Mouse (Mus musculus): ENCODE results near the gene Pmfbp1. TPM values are rescaled to one million over a fixed set of nuclear protein-coding genes. Genes with fewer than 3 reads are reported as not detected.

Gene Pmfbp1
- total RNA-seq, 2 experiments from 2014 or later = 0.27 to 0.29 TPM

GRCm38 (mm10) chr8:109494601-109495000 lies 774 bp downstream of the Pmfbp1 start:
- DNase-seq (ENCODE audit: low spot score in 2 of 2) = peak in 1 of 2 experiments; percentile 32

GRCm38 (mm10) chr8:109497431-109497830 lies 3.6 kb downstream of the Pmfbp1 start:
- intact Hi-C loops (cut with DNase I) = no loop called here
- DNase-seq (ENCODE audit: low spot score in 2 of 2) = no peak

More at GRCm38 (mm10) chr8:109494601-109495000, 774 bp downstream of the Pmfbp1 start:
- intact Hi-C loops (cut with DNase I) = loop anchor here (5.0 kb wide), 1 partner anchor 43 kb away; no protein-coding TSS in a partner anchor

GRCm38 (mm10) chr8:109499009-109499717 lies 5.3 kb downstream of the Pmfbp1 start:
- intact Hi-C loops (cut with DNase I) = no loop called here
- no peak for DNase-seq (ENCODE audit: low spot score in 2 of 2)

- DNase-seq (ENCODE audit: low spot score in 2 of 2) = no peak
- intact Hi-C loops (cut with DNase I) = no loop called here
Measured at GRCm38 (mm10) chr8:109503566-109503965, 9.7 kb downstream of the Pmfbp1 start.

GRCm38 (mm10) chr8:109505560-109505959 lies 11.7 kb downstream of the Pmfbp1 start:
- intact Hi-C loops (cut with DNase I) = no loop called here
- no peak for DNase-seq (ENCODE audit: low spot score in 2 of 2)

- intact Hi-C loops (cut with DNase I) = no loop called here
- no peak for DNase-seq (ENCODE audit: low spot score in 2 of 2)
Measured at GRCm38 (mm10) chr8:109524008-109524407, 30.2 kb downstream of the Pmfbp1 start.

- intact Hi-C loops (cut with DNase I) = loop anchor here (5.0 kb wide), 3 partner anchors 43 to 1718 kb away; partner anchors contain the start of gene Pmfbp1
- no peak for DNase-seq (ENCODE audit: low spot score in 2 of 2)
Measured at GRCm38 (mm10) chr8:109535140-109535990, 41.5 kb downstream of the Pmfbp1 start.

GRCm38 (mm10) chr8:109536703-109537102 lies 42.9 kb downstream of the Pmfbp1 start:
- intact Hi-C loops (cut with DNase I) = loop anchor here (5.0 kb wide), 3 partner anchors 44 to 1719 kb away; partner anchors contain the start of gene Pmfbp1

GRCm38 (mm10) chr8:109542165-109542564 lies 48.3 kb downstream of the Pmfbp1 start:
- no peak for DNase-seq (ENCODE audit: low spot score in 2 of 2)
- intact Hi-C loops (cut with DNase I) = no loop called here

More at GRCm38 (mm10) chr8:109536703-109537102, 42.9 kb downstream of the Pmfbp1 start:
- DNase-seq (ENCODE audit: low spot score in 2 of 2) = peak; percentile 81 to 83

GRCm38 (mm10) chr8:109542748-109543519 lies 49.1 kb downstream of the Pmfbp1 start:
- intact Hi-C loops (cut with DNase I) = no loop called here
- DNase-seq (ENCODE audit: low spot score in 2 of 2) = no peak

- intact Hi-C loops (cut with DNase I) = no loop called here
- no peak for DNase-seq (ENCODE audit: low spot score in 2 of 2)
Measured at GRCm38 (mm10) chr8:109544049-109544448, 50.2 kb downstream of the Pmfbp1 start.

- intact Hi-C loops (cut with DNase I) = no loop called here
Measured at GRCm38 (mm10) chr8:109551663-109552062, 57.8 kb downstream of the Pmfbp1 start.

GRCm38 (mm10) chr8:109563881-109564280 lies 70.1 kb downstream of the Pmfbp1 start:
- no peak for DNase-seq (ENCODE audit: low spot score in 2 of 2)
- intact Hi-C loops (cut with DNase I) = no loop called here

More at GRCm38 (mm10) chr8:109551663-109552062, 57.8 kb downstream of the Pmfbp1 start:
- no peak for DNase-seq (ENCODE audit: low spot score in 2 of 2)

GRCm38 (mm10) chr8:109564766-109565165 lies 70.9 kb downstream of the Pmfbp1 start:
- intact Hi-C loops (cut with DNase I) = loop anchor here (1.0 to 5.0 kb wide), 2 partner anchors 44 to 1977 kb away; partner anchors contain the start of genes Dhodh and Psmd7
- no peak for DNase-seq (ENCODE audit: low spot score in 2 of 2)

GRCm38 (mm10) chr8:109565498-109566333 lies 71.9 kb downstream of the Pmfbp1 start, which contains the start of the genes Dhx38 and Txnl4b:
Gene Dhx38 (minus strand): TSS chr8:109565861.
Gene Txnl4b (plus strand): TSS chr8:109565892.
- intact Hi-C loops (cut with DNase I) = loop anchor here (1.0 to 5.0 kb wide), 2 partner anchors 43 to 1978 kb away; partner anchors contain the start of genes Dhodh and Psmd7
- DNase-seq (ENCODE audit: low spot score in 2 of 2) = peak; percentile 98 to 99

- no peak for DNase-seq (ENCODE audit: low spot score in 2 of 2)
- intact Hi-C loops (cut with DNase I) = no loop called here
Measured at GRCm38 (mm10) chr8:109571139-109571538, 77.3 kb downstream of the Pmfbp1 start.

- intact Hi-C loops (cut with DNase I) = no loop called here
- no peak for DNase-seq (ENCODE audit: low spot score in 2 of 2)
Measured at GRCm38 (mm10) chr8:109576311-109576710, 82.5 kb downstream of the Pmfbp1 start.

GRCm38 (mm10) chr8:109578900-109579301 lies 85.1 kb downstream of the Pmfbp1 start, which contains the start of gene Hp:
Gene Hp (minus strand): TSS chr8:109579172.
- intact Hi-C loops (cut with DNase I) = no loop called here

More at GRCm38 (mm10) chr8:109578900-109579301, 85.1 kb downstream of the Pmfbp1 start, which contains the start of gene Hp:
- DNase-seq (ENCODE audit: low spot score in 2 of 2) = no peak

Data from left cerebral cortex, postnatal 36 days (tissue).